Mouse (Mus musculus): Measurements from ENCODE around the gene Crx. TPM values are rescaled to one million over a fixed set of nuclear protein-coding genes. Genes with fewer than 3 reads are reported as not detected.
A peak's percentile ranks its signal among the peaks of the same experiment; 100 is the strongest.

Crx gene
- total RNA-seq, 2 experiments from 2014 or later = not detected

GRCm38 (mm10) chr7:15859657-15860056 is 20.1 kb downstream of the Crx start:
- peak; percentile 4 for DNase-seq

GRCm38 (mm10) chr7:15839578-15839977 is 40.2 kb downstream of the Crx start, which contains the start of gene Obox6:
Obox6 (minus strand) TSS chr7:15839678.
- DNase-seq = no peak

Other genes starting within 250 kb of the Crx start
- not detected for gene Obox3, start 240.1 kb downstream of the Crx start, total RNA-seq (2021)
- not detected for gene Obox5, start 129.8 kb downstream of the Crx start, total RNA-seq (2021)
- not detected for gene Obox6, start 40.3 kb downstream of the Crx start, total RNA-seq (2021)
- under 1 TPM in 1 of 2 experiments, not detected in 1; 0.42 TPM for gene Crxos, start 2.6 kb upstream of the Crx start, total RNA-seq (2021)
- gene Selenow, start 42.4 kb upstream of the Crx start, total RNA-seq (2021) = 100 to 1,000 TPM; 187 to 228 TPM
- 100 to 1,000 TPM; 198 to 201 TPM for gene Nop53, start 66.1 kb upstream of the Crx start, total RNA-seq (2021)
- gene Ehd2, start 87.6 kb upstream of the Crx start, total RNA-seq (2021) = 100 to 1,000 TPM; 140 to 156 TPM
- 10 to 100 TPM in 1 of 2 experiments, 1 to 10 TPM in 1; 8.5 to 11.0 TPM for gene Bicra, start 168.0 kb upstream of the Crx start, total RNA-seq (2021)
- under 1 TPM; 0.09 TPM for gene Zfp541, start 181.8 kb upstream of the Crx start, total RNA-seq (2021)
- gene Napa, start 218.5 kb upstream of the Crx start, total RNA-seq (2021) = 100 to 1,000 TPM; 106 to 109 TPM
- gene Kptn, start 239.9 kb upstream of the Crx start, total RNA-seq (2021) = 10 to 100 TPM; 24.9 to 25.4 TPM
- 1 to 10 TPM; 3.0 to 3.8 TPM for gene Slc8a2, start 249.9 kb upstream of the Crx start, total RNA-seq (2021)